Mouse (Mus musculus) heart, postnatal 4 days (tissue): ENCODE data around the gene Cd63. TPM values are rescaled to one million over a fixed set of nuclear protein-coding genes. Genes with fewer than 3 reads are reported as not detected.
A peak's percentile ranks its signal among the peaks of the same experiment; 100 is the strongest.

Source experiments
- DNase-seq: peaks from one replicate; pipeline ENCODE4 v3.0.0; 2021
- total RNA-seq, 2 experiments: library from RNA; stranded (reverse); gene quantifications; 2 replicates each; pipeline ENCODE4 v1.2.3; 2021

Cd63 gene
- total RNA-seq = 100 to 1,000 TPM; 216 to 226 TPM

GRCm38 (mm10) chr10:128900698-128901097 is at the start of gene Cd63:
TSS of gene Cd63 (plus strand) at chr10:128900989.
- DNase-seq = no peak

GRCm38 (mm10) chr10:128861176-128861575 is 39.6 kb upstream of the Cd63 start:
- no peak for DNase-seq

- DNase-seq = no peak
Observed at GRCm38 (mm10) chr10:128866042-128866441, 34.7 kb upstream of the Cd63 start.

DNA sequence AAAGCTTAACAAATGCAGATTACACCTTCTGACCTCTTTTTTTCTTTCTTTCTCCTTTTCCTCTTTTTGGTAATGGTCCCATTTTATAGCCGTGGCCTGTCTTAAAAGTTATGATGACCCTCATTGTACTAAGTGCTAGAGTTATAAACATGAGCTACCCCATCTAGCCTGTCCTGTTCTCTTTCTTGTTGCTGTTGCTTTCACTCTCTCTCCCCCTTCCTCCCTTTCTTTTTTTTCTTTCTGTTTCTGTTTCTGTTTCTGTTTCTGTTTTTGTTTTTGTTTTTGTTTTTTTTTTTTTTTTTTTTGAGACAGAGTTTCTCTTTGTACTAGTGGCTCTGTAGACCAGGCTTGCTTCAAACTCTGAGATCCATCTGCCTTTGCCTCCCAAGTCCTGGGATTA is 34.3 kb upstream of the Cd63 start:
- DNase-seq = no peak

GRCm38 (mm10) chr10:128870341-128870740 is 30.4 kb upstream of the Cd63 start:
- DNase-seq = no peak

DNA sequence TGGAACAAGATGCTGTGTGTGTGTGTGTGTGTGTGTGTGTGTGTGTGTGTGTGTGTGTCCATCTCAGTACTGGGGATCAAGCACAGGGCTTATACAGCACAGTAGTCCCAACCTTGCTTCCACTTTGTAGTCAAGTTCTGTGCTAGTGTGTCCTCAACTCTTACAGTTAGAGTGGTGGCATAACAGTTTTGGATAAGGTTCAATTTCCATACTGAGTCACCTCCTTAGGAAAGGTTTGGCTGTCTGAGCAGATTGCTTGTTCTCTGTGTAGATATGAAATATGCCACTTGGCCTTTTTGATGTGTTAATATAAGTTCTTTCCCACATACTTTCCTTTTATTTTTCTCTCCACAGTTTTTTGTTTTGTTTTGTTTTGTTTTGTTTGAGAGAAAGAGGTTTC is 22.5 kb upstream of the Cd63 start:
- DNase-seq = no peak

GRCm38 (mm10) chr10:128878811-128879210 is 22.0 kb upstream of the Cd63 start:
- no peak for DNase-seq

DNA sequence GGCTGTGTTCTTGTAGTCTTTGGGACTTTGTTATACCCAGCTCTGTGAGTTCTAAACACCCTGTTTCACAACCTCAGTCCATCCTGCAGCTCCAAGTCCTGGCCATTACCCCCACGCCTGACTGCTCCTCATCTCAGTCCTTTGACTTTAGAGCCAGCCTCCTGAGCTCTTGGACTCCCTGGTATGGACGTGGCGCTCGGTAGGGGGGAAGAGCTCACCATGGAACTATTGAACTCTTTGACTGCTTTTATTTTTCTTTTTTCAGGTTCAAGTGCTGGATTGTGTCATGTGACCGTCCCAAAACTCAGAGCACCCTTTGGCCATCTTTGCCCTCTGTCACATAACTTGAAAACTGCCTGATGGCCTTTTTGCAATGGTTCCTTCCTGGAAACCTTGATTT is 18.7 kb upstream of the Cd63 start:
- DNase-seq = no peak

DNA sequence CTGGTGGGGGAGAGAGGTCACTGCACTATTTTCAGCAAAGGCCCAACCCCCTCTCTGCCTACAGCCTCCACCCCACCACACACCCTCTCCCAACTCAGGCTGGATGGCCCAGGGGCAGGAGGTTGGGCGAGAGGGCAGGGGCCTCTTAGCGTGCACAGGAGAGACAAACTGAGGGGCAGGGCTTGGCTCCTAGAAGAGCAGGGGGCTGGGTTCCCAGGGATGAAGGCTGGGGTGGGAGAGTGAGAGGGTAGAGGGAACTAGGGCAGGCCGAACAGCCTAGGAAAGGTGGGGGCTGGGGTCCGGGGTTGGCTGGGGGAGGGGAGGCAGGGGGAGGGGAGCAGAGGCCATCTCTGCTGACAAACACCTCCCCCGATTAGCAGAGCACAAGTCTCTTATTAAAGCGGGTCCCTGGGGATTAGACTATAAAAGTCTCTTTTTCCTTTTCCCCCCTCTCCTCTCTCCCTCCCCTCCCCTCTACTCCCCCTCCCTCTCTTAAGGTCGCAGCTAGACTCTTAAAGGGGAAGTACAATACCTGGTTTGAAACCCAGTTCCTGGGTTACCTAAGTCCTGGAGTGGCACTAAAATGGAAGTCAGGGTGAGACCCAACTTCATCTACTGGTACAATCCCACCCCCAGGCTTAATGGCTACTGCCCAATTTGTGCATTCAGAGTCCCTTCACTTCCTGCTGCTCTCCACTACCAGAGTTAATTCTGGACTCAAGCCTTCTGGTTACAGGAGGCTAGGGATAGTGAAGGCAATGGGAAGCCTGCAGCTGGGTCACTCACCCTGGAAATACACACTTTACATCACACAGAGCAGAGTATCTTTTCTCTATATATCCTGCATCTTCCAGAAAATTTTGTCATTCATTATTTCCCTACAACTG is 11.6 kb upstream of the Cd63 start:
- DNase-seq = no peak

- DNase-seq = no peak
Observed at GRCm38 (mm10) chr10:128889846-128890245, 10.9 kb upstream of the Cd63 start.

- no peak for DNase-seq
Observed at GRCm38 (mm10) chr10:128890383-128891295, 10.2 kb upstream of the Cd63 start.

- peak; percentile 67 for DNase-seq
Observed at GRCm38 (mm10) chr10:128891296-128892094, 9.3 kb upstream of the Cd63 start, which contains the start of gene Gdf11. TSS of gene Gdf11 (minus strand) at chr10:128891718.

DNA sequence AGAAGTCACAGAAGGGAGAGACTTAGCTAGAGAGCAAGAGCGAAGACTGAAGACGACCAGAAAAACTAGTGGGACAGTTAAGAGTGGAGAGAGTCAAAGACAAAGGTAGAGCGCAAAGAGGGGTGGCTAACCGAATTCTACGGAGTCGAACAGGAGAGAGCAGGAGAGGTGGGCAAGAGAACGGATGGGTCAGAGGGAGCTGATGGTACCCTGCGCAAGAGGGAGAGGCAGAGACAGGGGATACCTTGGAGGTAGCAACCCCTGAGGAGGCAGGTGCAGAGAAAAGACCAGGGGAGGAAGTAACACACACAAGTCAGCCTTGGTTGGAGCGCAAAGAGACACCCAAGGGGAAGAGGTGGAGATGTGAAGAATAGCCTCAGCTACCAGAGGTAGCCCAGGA is 8.5 kb upstream of the Cd63 start:
- no peak for DNase-seq

DNA sequence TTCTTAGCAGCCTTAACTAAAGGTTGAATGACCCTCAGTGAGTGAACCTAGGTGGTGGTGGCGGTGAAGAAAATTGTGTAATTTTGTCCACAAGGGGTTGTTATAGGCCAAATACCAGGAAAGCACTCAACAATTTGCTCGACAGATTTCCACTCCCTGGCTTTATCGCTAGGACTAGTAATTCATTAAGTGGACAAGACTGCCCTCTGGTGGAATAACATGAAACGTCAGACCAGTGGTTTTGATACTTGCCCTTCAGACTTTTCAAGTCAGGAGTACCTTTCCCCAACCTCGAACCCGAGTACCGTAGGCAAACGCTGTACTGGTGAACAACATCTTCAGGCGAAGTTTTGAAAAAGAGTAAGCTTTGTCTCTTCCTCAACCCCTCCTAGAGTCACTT is 5.4 kb upstream of the Cd63 start:
- peak; percentile 84 for DNase-seq

DNA sequence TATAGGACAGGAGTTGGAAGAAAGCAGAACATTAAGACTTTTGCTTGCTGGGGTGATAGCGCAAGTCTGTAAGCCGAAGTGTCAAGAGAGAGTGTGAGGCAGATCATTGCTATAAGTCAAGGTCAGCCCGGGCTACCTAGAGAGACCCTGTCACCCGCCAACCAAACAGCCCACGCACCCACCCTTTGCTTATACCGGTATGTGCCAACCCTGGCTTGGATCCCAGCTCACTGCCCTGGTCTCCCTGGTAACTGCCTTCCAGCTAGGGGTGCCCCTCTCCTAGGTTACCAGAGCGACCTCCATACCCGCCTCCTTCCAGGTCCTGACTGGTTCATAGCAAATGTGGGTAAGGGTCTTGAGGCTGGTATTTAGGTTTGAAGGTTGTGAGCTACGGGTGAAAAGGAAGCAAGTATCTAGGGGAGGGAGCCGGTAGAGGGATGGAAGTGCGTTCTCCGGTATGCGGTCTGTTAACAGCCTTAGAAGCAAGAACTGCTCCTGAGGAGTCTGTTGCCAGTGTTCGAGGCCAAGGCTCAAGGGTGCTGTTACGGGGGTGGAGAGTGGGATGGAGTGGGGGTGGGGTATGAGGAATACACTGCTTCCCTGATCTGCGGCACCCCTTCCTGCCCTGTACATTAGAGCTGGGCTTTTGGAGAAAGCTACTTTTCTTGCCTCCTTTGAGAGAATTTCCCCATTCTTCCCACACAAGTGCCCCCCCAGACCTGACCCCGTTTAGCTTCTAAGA is 4.7 kb upstream of the Cd63 start:
- peak; percentile 52 for DNase-seq

DNA sequence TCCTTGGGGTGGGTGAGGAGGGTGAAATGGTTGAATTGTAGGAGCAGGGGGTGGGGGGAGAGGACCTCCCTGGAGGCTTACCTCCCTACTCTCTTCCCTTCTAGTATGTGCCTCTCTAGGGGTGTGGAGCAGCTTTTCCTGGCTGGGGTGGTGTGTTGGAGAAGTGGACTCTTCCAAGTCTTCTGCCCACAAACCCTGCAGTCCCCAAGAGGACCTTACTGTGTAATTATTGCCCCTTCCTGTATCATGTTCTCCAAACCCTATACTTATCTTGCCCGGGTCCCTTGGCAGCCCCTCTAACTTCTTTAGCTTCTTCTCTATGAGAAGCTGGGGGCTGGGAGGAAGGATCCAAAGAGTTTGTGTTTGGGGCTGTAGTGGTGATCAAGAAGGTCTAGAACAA is 4.0 kb upstream of the Cd63 start:
- DNase-seq = no peak

DNA sequence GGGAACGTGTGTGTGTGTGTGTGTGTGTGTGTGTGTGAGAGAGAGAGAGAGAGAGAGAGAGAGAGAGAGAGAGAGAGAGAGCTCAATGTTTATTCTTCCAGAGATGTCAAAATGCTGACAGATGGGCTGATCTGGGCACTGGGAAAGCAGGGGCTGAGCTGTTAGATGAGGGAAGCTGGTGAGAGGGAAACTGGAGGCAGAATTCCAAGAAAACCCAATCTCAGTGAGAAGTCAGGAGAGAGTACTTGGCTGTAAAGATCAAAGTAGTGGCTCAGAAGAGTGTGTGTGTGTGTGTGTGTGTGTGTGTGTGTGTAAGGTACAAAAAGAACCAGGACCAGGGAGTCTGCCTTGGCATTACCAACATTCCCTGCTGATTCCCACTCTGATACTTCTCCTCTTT is 3.3 kb upstream of the Cd63 start:
- no peak for DNase-seq

DNA sequence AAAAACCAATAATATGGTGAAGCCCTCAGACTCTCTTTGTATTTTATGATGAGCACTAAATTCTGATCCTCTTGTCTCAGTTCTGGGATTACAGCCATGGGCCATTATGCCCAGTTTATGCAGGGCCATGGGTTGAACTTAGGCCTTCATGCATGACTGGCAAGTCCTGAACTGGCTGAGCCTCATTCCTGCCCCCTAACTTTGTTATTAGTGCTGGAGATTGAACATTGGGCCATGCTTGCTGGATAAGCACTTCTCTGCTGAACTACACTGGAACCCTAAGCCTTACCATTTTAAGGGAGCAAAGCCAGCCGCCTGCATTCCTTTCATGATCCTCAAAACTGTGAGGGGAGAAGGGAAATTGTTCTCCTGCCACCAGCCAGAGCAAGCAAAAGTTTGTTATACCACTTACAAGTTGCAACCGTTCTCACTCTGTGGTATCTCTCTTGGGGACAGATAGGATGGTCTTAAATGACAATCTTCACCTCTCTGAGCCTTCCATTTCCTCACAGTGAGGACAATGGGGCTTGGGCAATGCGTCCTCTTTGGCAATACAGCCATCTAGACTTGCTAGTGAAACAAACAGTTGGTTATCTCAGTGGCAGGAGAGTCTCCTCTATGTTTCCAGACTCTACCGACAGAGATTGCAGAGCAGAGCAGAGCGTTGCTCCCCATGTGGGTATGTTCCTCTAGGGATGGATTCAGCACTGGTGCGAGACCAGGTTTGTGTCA is 864 bp upstream of the Cd63 start:
- DNase-seq = no peak

DNA sequence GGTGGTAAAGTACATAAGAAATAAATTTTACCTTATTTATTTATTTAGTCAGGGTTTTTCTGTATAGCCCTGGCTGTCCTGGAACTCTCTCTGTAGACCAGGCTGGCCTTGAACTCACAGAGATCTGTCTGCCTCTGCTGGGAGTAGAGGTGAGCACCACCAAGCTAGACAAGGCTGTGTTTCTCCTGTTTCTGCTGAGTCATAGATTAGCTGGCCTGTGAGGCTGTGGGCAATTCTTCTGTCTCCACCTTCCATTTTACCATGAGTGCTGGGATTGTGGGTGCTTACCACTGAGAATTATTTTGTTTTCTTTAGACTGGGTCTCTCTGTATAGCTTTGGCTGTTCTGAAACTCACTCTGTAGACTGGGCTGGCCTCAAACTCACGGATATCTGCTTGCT is 620 bp downstream of the Cd63 start:
- no peak for DNase-seq

GRCm38 (mm10) chr10:128902409-128902988 is 1.7 kb downstream of the Cd63 start:
- no peak for DNase-seq

DNA sequence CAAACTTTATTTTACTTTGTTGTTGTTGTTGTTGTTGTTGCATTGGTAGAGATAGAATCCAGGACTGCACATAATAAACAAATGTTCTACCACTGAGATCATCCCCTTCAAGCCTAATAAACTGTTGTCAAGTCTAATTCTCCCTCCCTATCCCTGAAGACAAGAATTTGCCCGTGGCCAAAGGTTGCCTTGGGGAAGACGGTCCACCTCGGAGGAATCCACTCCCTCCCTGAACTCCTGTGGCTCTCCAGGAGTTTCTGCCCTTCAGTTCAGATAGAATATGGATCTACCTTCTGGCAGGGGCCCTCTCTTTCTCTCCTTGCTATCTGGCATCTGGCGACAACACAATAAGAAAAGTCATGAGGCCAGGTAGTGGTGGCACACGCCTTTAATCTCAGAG is 4.0 kb downstream of the Cd63 start:
- DNase-seq = no peak
